11 mouse cellular contexts compared by ENCODE assay signal in the genomic region with DNA sequence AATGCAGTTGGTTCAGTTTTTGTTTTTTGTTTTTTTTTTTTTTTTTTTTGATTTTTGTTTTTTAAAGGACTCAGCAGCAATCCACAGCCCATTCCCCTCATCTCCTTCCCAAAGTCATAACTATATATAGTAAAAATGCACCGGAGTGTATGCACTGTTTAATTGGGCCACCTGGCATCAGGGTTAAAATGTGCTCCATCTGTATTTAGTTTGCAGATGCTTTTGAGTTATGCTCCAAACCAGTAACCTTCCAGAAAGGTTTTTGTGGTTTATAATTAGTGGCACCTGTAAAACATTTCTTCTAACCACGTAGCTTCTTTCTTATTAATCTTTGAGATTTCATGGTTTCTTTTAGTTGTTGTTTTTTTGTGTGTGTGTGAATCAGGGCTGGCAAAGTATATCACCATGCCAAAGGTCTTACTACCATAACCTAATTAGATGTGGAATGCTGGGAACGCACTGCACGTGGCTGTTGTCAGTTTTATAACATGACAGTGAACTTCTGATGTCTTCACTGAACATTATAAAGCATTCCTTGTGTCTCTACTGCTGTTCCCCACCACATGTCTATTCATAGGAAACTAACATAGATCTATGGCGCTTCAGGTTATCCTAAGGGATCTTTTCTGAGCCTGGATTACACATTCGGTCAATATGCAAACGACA.
A peak's percentile ranks its signal among the peaks of the same experiment; 100 is the strongest.
DNase-seq lines count a peak whose midpoint lies in the region; ATAC-seq and TF ChIP-seq lines count a peak whose summit lies in the region.
"Had no signal": no experiment of that assay in that cellular context is flagged by ENCODE, and none has a peak within 500 bp of the region (broad histone marks: within the 10 kb centered on the region; RNA-seq: fewer than 3 reads in every experiment).

No protein-coding gene starts in this region.

- H3K4me3 ChIP-seq in forebrain, embryonic 10.5 days: peak overlapping the region; percentile 41; the same call in 1 of the 2 replicates
- no peak overlapping the region for H3K4me3 ChIP-seq in forebrain, postnatal 0 days (ENCODE audit: low read depth, low read length)
- no peak overlapping the region for H3K4me3 ChIP-seq in kidney, embryonic 14.5 days (ENCODE audit: low read length)
- no peak overlapping the region for H3K4me3 ChIP-seq in embryonic facial prominence, embryonic 10.5 days
- no peak overlapping the region for H3K4me3 ChIP-seq in limb, embryonic 11.5 days (ENCODE audit: low read depth, low read length)
- no peak overlapping the region for H3K4me3 ChIP-seq in intestine, postnatal 0 days (ENCODE audit: low read depth, low read length)
- no peak overlapping the region for H3K4me3 ChIP-seq in lung, adult 2 months (replicated peaks; ENCODE audit: extremely low read depth, low read depth, low read length)

- peak overlapping the region; percentile 84 for H3K27ac ChIP-seq in forebrain, embryonic 10.5 days
- no peak overlapping the region for H3K27ac ChIP-seq in forebrain, postnatal 0 days (ENCODE audit: low read depth, low read length)
- H3K27ac ChIP-seq in kidney, embryonic 14.5 days (ENCODE audit: low read depth, low read length): peak overlapping the region; percentile 76; the same call in 1 of the 2 replicates
- H3K27ac ChIP-seq in embryonic facial prominence, embryonic 10.5 days (replicated peaks): peak overlapping the region; percentile 85
- H3K27ac ChIP-seq in limb, embryonic 11.5 days (replicated peaks; ENCODE audit: low read depth, low read length): peak overlapping the region; percentile 77; the same call in 1 of the 2 replicates
- no peak overlapping the region for H3K27ac ChIP-seq in intestine, postnatal 0 days (ENCODE audit: low read depth, low read length)
- H3K27ac ChIP-seq: macrophage had no signal

- H3K27me3 ChIP-seq in forebrain, embryonic 10.5 days (ENCODE audit: poor library complexity, severe bottlenecking): no peaks in the 10 kb centered on the region
- no peaks in the 10 kb centered on the region for H3K27me3 ChIP-seq in forebrain, postnatal 0 days (ENCODE audit: insufficient read depth, low read length)
- H3K27me3 ChIP-seq in kidney, embryonic 14.5 days (ENCODE audit: control insufficient read depth, insufficient read depth, low read length): no peaks in the 10 kb centered on the region
- no peaks in the 10 kb centered on the region for H3K27me3 ChIP-seq in embryonic facial prominence, embryonic 10.5 days (replicated peaks; ENCODE audit: low read depth, poor library complexity, severe bottlenecking)
- no peaks in the 10 kb centered on the region for H3K27me3 ChIP-seq in limb, embryonic 11.5 days (ENCODE audit: control insufficient read depth, insufficient read depth, low read length)
- H3K27me3 ChIP-seq in intestine, postnatal 0 days (replicated peaks; ENCODE audit: control insufficient read depth, insufficient read depth, low read length): no peaks in the 10 kb centered on the region

- WGBS in forebrain, embryonic 10.5 days: 33% methylated on average over 7 of the region's 7 CpGs
- 33% methylated on average over 7 of the region's 7 CpGs for WGBS in forebrain, postnatal 0 days
- WGBS in kidney, embryonic 14.5 days: 47% methylated on average over 7 of the region's 7 CpGs
- 24% methylated on average over 7 of the region's 7 CpGs for WGBS in embryonic facial prominence, embryonic 10.5 days
- WGBS in limb, embryonic 11.5 days: 31% methylated on average over 7 of the region's 7 CpGs
- WGBS in intestine, postnatal 0 days: 53% methylated on average over 7 of the region's 7 CpGs
- 63% methylated on average over 7 of the region's 7 CpGs for WGBS in lung, adult 2 months

- DNase-seq in forebrain, embryonic 10.5 days (ENCODE audit: extremely low spot score, low spot score): no peak
- DNase-seq in forebrain, postnatal 0 days: no peak
- no peak for DNase-seq in kidney, adult 8-10 months
- no peak for DNase-seq in embryonic facial prominence, embryonic 10.5 days (ENCODE audit: low spot score)
- DNase-seq in limb, embryonic 11.5 days (ENCODE audit: low spot score): no peak
- no peak for DNase-seq in lung, adult 2 months
- DNase-seq: gastrocnemius, postnatal 14 days; layer of hippocampus, postnatal 36 days had no signal

- no peak for TF ChIP-seq CTCF in forebrain, postnatal 0 days (IDR thresholded peaks at IDR 0.05; ENCODE audit: low read depth)
- TF ChIP-seq CTCF in intestine, postnatal 0 days (IDR thresholded peaks at IDR 0.05; ENCODE audit: low read depth): no peak
- no peak for TF ChIP-seq CTCF in lung, adult 2 months (IDR thresholded peaks at IDR 0.05; ENCODE audit: insufficient read depth, low read length)

- peaks cover 8% of the 10 kb centered on the region; the same call in 1 of the 2 replicates for H3K36me3 ChIP-seq in forebrain, embryonic 10.5 days (replicated peaks)
- H3K36me3 ChIP-seq in forebrain, postnatal 0 days (ENCODE audit: insufficient read depth): no peaks in the 10 kb centered on the region
- no peaks in the 10 kb centered on the region for H3K36me3 ChIP-seq in kidney, embryonic 14.5 days (ENCODE audit: control insufficient read depth, insufficient read depth, low read length)
- H3K36me3 ChIP-seq in embryonic facial prominence, embryonic 10.5 days (replicated peaks): peaks cover 14% of the 10 kb centered on the region
- no peaks in the 10 kb centered on the region; the same call in 1 of the 2 replicates for H3K36me3 ChIP-seq in limb, embryonic 11.5 days (ENCODE audit: control insufficient read depth, insufficient read depth, low read length)
- peaks cover 5% of the 10 kb centered on the region for H3K36me3 ChIP-seq in intestine, postnatal 0 days (ENCODE audit: control insufficient read depth, insufficient read depth)

- H3K4me1 ChIP-seq in forebrain, embryonic 10.5 days: peaks cover 48% of the 10 kb centered on the region
- peaks cover 13% of the 10 kb centered on the region; the same call in 1 of the 2 replicates for H3K4me1 ChIP-seq in forebrain, postnatal 0 days (ENCODE audit: insufficient read depth)
- H3K4me1 ChIP-seq in kidney, embryonic 14.5 days (ENCODE audit: control insufficient read depth, insufficient read depth, low read length): peaks cover 32% of the 10 kb centered on the region
- peaks cover 50% of the 10 kb centered on the region for H3K4me1 ChIP-seq in embryonic facial prominence, embryonic 10.5 days
- H3K4me1 ChIP-seq in limb, embryonic 11.5 days (ENCODE audit: control insufficient read depth, insufficient read depth, low read length): peaks cover 35% of the 10 kb centered on the region
- H3K4me1 ChIP-seq in intestine, postnatal 0 days (replicated peaks; ENCODE audit: control insufficient read depth, insufficient read depth, low read length): peaks cover 11% of the 10 kb centered on the region
- peaks cover 8% of the 10 kb centered on the region for H3K4me1 ChIP-seq in lung, adult 2 months (ENCODE audit: control insufficient read depth, insufficient read depth, low read length)

- TF ChIP-seq POLR2A in lung, adult 2 months (IDR thresholded peaks at IDR 0.05; ENCODE audit: borderline replicate concordance, extremely low read depth, low read depth, low read length): no peak

- no peak overlapping the region for H3K9ac ChIP-seq in forebrain, postnatal 0 days
- H3K9ac ChIP-seq in kidney, embryonic 14.5 days (ENCODE audit: low read depth, low read length): no peak overlapping the region
- H3K9ac ChIP-seq in limb, embryonic 11.5 days (ENCODE audit: low read length): no peak overlapping the region
- no peak overlapping the region for H3K9ac ChIP-seq in intestine, postnatal 0 days (ENCODE audit: low read depth, low read length)

- H3K9me3 ChIP-seq in forebrain, embryonic 10.5 days: no peaks in the 10 kb centered on the region
- H3K9me3 ChIP-seq in forebrain, postnatal 0 days (ENCODE audit: low read length): no peaks in the 10 kb centered on the region
- H3K9me3 ChIP-seq in kidney, embryonic 14.5 days (ENCODE audit: control insufficient read depth, low read length): no peaks in the 10 kb centered on the region
- H3K9me3 ChIP-seq in embryonic facial prominence, embryonic 10.5 days: no peaks in the 10 kb centered on the region
- H3K9me3 ChIP-seq in limb, embryonic 11.5 days (ENCODE audit: control insufficient read depth, low read length): no peaks in the 10 kb centered on the region
- no peaks in the 10 kb centered on the region for H3K9me3 ChIP-seq in intestine, postnatal 0 days (ENCODE audit: control insufficient read depth)

- ATAC-seq in forebrain, postnatal 0 days: no peak
- ATAC-seq in kidney, embryonic 14.5 days (ENCODE audit: low FRiP score, low TSS enrichment): no peak
- ATAC-seq in limb, embryonic 11.5 days (ENCODE audit: insufficient number of reproducible peaks, low FRiP score, low TSS enrichment, low read depth): no peak
- ATAC-seq in intestine, postnatal 0 days: no peak

- H3K4me2 ChIP-seq in forebrain, postnatal 0 days (ENCODE audit: low read depth): no peak overlapping the region
- peak overlapping the region; percentile 34; the same call in 1 of the 2 replicates for H3K4me2 ChIP-seq in kidney, embryonic 14.5 days (replicated peaks; ENCODE audit: low read depth, low read length)
- H3K4me2 ChIP-seq in limb, embryonic 11.5 days (ENCODE audit: low read depth, severe bottlenecking): no peak overlapping the region; the same call in 1 of the 2 replicates
- H3K4me2 ChIP-seq in intestine, postnatal 0 days (replicated peaks; ENCODE audit: low read depth): no peak overlapping the region

Comparison
In these comparisons a context has a peak if more than half of its experiments do, and no peak if none do; other contexts are left out.
1. H3K27ac ChIP-seq: peak in forebrain, embryonic 10.5 days (single experiment), kidney, embryonic 14.5 days (single experiment), embryonic facial prominence, embryonic 10.5 days (single experiment) and limb, embryonic 11.5 days (single experiment); none in forebrain, postnatal 0 days (single experiment) and intestine, postnatal 0 days (single experiment).